Mouse (Mus musculus) heart, adult 18-20 months (tissue): ENCODE data around the gene Tiam1. TPM values are rescaled to one million over a fixed set of nuclear protein-coding genes. Genes with fewer than 3 reads are reported as not detected.
"Not testable (repeated sequence)": the region's sequence is repeated elsewhere in the genome, so short reads cannot be mapped to it uniquely, and the experiment has no call there.

ENCODE experiments used
- DNase-seq, 2 experiments: peaks; one replicate each; pipeline ENCODE4 v3.0.0; 2021 to 2022; ENCODE audit warnings: mixed read lengths in 1 of 2
- total RNA-seq, 2 experiments: library from RNA; stranded (reverse); gene quantifications; 2 replicates each; pipeline ENCODE4 v1.2.3; 2021

Tiam1 gene
- total RNA-seq, 2 experiments from 2014 or later: 8.1 to 8.5 TPM

GRCm38 (mm10) chr16:90104714-90105459 is 38.7 kb downstream of the Tiam1 start:
- DNase-seq: no peak

DNA sequence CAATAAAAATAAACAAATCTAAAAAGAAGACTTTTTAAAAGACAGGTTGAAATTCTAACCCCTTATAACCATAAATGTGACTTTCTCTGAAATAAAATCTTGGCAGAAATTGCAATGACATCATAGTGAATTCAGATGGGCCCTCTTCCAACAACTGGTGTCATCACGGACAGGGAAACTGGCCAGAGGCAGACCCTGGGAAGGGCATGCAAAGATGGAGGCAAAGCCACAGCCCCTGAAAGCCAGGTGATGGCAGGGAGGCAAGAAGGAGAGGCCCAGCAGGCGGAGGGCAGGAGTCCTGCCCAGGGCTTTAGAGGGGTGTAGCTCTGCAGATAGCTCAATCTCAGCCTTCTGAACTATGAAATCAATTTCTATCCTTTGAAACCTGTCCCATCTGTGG is 39.8 kb downstream of the Tiam1 start:
- no peak for DNase-seq

DNA sequence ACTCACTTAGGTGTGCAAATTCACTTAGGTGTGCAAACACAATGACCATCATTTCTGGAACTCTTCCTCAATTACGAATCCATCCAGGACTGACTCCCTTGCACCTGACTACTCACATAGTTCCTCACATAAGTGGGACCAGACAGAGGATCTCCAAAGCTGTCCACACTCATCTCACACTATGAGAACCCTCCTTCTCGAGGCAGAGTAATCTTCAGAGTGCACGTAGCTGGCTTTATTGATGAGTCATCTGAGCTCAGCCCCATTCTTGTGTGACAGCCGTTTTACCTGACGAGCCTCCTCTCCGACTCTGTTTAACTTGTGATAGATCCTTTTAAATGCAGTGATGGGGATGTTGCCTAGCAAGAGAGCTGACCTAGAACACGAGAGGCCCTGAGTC is 41.0 kb downstream of the Tiam1 start:
- no peak for DNase-seq

- no peak for DNase-seq
These were observed 45.4 kb downstream of the Tiam1 start for GRCm38 (mm10) chr16:90098191-90098605.

DNA sequence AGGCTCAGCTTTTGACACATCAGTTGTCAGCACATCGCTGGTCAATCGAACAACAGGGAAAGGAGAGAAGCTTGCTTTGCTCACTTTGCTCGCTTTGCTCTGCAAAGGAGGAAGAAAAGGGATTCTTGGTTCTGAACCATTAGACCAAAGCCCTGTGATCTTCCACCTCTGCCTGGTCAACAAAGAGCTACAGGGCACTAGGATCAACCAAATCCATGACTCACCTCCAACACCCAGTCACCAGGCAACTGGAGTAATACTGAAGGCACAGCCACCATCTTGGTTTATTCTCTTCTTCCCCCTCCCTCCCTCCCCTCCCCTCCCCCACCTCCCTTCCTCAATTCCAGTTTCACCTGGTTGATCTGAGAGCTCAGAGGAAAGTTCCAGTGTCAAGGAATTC is 45.8 kb downstream of the Tiam1 start:
- DNase-seq: no peak

DNA sequence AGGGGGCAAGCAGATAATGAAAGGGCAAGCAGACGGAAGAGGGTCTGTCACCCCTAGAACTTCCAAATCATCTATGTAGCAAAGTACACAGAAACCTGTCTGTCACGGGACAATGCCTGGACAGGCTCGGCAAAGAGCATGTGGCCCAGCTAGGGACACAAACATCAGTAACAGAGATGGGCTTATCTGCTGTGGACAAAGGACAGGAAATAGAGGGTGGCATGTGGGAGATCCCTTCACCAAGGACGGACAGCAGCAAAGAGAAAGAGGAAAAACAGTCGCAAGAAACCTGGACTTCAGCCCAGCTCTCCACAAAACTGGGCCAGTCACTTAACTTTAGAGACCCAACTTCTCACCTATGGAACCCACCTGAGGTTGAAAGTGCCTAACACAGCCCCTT is 47.6 kb downstream of the Tiam1 start:
- no peak for DNase-seq

DNA sequence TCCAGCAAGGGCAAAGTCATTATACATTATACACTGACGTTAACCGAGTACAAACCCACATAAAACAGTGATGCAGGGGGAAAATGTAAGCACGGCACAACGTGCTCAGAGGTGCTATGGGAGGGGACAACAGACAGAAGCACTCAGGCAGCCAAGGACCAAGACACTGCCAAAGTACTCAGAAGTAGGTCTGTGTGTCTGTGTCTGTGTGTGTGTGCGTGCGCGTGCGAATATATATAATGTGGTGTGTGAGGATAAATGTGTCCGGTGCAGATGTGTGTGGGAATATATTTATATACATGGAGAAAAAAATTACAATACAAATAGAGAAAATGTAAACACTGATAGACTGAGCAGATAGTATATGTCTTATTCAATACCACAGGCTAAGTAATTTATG is 50.6 kb downstream of the Tiam1 start:
- DNase-seq: no peak

DNA sequence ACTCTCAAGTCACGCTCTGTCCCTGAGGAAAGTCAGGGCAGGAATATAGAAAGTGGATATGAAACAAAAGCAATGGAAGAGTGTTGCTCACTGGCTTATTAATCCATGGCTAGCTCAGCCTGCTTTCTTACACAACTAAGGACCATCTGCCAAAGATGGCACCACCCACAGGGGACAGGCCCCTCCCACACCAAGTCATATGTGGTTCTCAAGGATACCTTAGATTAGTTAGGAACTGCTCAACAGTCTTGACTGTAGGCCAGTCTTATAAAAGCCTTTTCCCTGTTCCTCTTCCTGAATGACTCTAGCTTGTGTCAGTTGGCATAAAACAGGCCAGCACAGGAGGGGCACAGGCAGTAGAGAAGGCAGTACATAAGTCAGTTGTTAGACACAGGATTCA is 51.7 kb downstream of the Tiam1 start:
- DNase-seq: no peak

- DNase-seq: no peak
These were observed 52.4 kb downstream of the Tiam1 start for GRCm38 (mm10) chr16:90091112-90091720.

- DNase-seq: no peak
These were observed 53.2 kb downstream of the Tiam1 start for GRCm38 (mm10) chr16:90090368-90090767.

- no peak for DNase-seq
These were observed 56.3 kb downstream of the Tiam1 start for GRCm38 (mm10) chr16:90087256-90087655.

DNA sequence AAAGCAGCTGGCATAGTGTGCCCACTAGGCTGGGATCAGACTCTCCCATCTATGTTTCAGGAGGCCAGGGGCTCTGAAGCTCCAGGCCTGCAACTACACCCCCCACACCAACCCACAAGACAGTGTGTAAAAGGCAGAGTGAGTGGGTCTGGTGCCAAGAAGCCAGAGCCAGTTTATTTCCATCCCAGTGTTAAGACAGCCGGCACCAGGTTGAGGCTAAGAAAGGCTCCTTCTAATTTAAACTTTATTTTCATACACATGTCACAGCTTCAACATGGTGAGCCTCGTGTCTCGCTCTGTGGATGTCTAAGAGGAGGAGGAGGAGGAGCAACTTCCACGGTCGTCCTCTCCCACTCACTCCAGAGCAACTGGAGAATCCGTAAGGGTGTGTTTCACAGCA is 57.5 kb downstream of the Tiam1 start:
- DNase-seq: no peak

DNA sequence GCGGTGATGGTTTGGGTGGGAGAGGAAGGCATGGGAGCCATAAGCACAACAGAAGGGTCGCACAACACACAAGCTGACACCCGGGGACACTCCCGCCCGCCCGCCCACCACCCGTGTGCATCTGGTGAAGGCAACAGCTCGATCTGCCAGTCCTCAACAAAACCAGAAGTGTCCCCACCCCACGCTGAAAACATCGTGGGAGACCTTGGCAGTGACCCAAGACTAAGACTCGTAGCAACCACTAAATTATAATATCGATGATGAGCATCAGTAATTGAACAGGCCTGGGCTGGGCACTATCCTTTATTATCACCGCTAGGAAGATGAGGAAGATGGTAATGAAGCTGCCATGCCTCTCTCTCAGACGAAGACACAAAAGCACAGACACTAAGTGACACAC is 58.0 kb downstream of the Tiam1 start:
- DNase-seq: no peak

- peak in 1 of 2 experiments; percentile 45 for DNase-seq
These were observed 62.4 kb downstream of the Tiam1 start for GRCm38 (mm10) chr16:90081125-90081524.

GRCm38 (mm10) chr16:90078806-90079381 is 64.7 kb downstream of the Tiam1 start:
- no peak for DNase-seq

DNA sequence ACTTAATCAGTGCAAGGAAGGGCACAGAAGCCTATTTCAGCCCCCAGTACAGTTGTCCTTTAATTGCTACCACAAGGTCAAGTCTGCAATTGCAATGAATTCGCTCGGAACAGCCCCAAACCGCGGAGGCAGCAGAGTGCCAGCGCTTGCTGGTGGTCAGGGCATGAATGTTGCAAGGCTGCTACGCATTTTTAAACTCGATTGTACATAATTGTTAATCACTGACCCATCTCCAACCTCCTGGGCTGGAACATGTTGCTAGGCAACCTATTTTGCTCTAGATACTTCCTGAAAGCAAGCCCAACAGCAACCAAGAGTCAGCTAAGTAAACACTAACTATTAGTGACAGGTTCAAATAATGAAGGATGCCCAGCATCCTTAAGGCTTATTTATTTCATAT is 70.1 kb downstream of the Tiam1 start:
- no peak for DNase-seq

DNA sequence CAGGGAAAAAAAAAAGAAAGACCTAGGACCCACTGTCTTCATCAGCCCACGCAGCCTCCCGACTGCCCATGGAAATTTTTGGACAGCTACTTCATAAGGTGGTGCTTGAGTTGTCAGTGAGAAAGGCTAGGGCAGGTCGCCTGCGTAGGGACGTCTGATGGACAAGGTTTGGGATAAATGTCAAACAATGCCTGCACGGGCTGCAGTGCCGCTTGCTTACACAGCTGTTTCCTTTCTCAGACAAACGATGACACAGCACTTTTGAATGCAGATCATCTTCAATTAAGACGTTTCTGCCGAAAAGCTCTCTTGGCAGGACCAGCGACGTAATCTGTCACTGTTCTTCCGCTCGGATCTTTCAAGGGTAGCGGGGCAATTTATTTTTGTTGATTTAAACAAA is 70.9 kb downstream of the Tiam1 start:
- DNase-seq: peak; percentile 36 to 47

- DNase-seq: not testable (repeated sequence)
These were observed 72.4 kb downstream of the Tiam1 start for GRCm38 (mm10) chr16:90071125-90071524.

DNA sequence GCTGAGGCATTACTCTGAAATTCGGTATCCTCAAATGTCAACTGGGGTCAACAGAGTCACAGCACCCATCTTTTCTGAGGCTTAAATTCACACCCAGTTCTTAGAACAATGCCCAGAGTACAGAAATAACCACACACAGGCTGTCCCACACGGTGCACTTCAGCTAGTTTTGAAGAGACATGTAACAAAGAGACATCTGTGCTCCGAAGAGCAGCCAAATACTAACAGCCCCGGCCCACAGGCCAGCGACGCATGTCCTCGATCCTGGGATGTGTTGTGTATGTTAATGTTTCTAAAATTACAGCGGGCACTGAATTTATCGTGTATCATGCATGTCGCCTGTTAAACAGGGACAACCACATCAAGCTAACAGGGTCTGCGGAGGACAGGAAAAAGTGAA is 73.5 kb downstream of the Tiam1 start:
- DNase-seq: no peak

- no peak for DNase-seq
These were observed 74.4 kb downstream of the Tiam1 start for GRCm38 (mm10) chr16:90069197-90069596.

DNA sequence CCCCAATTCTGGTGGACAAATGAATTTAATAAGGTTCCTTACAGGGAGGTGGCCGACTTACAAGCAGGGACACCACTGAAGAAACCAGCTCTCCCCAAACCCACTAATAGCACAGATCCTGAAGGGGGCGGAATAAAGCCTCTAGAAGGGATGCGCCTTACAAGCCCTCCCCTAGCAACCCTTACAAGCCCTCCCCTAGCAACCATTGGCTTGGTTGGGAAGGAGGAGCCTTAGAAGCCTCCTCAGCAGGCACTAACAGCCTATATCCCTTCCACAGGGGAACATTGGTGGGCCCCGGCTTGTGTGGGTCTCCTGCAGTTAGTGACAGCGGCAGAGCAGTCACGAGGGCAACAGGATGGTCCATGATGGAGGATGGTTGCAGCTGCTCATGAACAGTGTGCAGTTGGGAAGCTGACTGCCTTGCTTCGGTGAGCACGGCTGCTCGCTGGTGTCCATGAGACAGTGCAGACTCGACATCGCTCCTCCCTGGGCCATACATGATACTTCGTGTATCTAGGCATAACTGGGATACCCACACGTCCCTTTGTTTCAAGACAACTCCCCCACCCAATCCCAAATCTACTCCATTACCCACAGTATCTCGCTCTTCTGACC is 90.6 kb downstream of the Tiam1 start:
- no peak for DNase-seq

DNA sequence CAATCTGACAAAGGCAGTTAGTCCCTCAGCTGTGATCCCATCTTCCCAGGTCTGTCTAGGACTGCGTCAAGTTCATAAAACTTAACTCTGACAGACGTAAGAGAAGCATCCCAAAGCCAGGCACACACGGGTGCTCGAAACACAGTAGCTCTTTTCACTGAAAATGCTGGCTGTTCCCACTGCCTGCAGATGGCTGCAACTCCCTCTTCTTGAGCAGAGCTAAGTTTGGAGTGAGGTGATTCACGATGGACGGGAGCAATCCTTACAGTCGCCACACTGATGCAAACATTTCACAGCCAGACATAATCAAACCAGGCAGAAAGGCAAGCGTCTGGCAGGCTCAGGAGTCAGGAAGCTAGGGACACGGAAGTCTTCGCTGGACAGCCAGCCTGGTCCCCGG is 91.2 kb downstream of the Tiam1 start:
- no peak for DNase-seq

DNA sequence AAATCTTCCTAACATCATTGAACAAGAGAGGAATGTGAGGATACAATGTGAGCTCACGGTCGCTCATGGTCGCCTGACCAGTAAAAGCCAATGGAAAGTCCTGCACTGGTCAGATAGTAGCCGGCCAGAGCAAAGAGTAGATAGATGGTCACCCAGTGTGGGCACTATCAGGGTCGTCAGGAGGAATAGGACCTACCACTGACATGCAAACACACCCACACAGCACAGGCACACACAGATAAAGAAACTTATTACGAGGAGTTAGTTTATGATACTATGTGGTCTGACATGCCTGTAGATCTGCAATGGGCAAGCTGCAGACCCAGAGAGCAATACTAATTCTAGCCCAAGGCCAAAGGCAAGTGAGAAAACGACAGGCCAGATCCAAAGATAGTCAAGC is 92.5 kb downstream of the Tiam1 start:
- no peak for DNase-seq
